Mouse (Mus musculus): ENCODE data around the gene Galnt13.
A peak's percentile ranks its signal among the peaks of the same experiment; 100 is the strongest.
"Not testable (repeated sequence)": the region's sequence is repeated elsewhere in the genome, so short reads cannot be mapped to it uniquely, and the experiment has no call there.

The Galnt13 gene

DNA sequence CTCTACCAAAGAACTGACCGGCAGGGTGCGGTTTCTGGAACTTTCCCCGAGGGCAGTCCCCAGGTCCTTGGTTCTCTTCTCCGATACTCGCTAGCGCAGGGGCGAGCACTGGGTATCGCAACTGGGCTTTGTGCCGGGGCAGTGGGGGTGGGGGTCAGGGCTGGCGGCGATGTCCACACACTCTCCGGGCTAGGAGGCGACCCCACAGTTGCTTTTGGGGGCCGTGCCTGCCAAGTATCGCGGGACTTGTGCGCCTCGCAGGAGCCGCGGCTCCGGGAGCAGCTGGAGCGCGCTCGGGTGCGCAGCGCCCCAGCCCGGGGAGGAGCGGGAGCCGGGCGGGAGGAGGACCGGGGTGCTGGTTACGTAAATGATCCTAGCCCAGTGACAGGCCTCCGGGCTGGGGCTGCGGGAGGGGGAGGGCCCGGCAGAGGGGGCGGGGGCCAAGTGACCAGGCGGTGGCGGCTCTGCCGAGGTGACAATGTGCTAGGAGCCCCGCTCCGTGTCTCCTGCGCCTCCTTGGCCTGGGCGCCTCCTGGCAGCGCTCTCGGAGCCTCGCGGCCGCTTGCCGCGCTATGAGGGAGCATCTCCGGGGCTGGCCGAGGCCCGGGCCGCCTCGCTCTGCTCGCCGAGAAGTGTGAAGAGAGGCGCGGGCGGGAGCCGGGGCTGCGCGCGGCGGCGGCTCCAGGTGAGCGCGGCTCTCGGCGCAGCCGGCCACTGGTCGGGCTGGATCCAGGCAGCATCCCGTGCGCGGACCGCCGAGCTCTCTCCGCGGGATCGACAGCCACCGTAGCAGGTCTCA is at the start of gene Galnt13:
Gene Galnt13, plus strand, starts transcription at position 381 of the 799 bp plus-strand sequence.
- peak; percentile 91 to 92 for DNase-seq

GRCm38 (mm10) chr2:54431060-54431459 is 5.1 kb upstream of the Galnt13 start:
- DNase-seq, result no peak

DNA sequence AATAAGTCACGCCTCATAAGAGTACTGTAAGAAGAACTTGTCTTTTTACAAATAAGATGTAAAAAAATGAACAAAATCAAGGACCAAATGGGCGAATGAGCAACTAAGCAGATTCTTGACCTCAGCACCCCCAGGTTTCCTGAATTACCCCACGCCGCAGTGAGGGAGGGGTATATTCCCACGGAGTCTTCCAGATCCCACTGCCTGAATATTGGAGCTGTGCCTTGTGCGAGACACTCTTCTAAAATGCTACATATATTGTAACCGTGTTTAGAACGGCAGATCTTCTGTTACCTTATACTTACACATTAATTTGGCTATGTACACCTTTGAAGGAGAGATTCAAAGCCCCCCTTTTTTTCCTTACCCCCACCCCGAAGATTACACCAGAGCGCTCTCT is 737 bp upstream of the Galnt13 start:
- DNase-seq, result peak; percentile 29 to 40

GRCm38 (mm10) chr2:54436736-54437500 is 801 bp downstream of the Galnt13 start:
- DNase-seq, result peak; percentile 77 to 78

DNA sequence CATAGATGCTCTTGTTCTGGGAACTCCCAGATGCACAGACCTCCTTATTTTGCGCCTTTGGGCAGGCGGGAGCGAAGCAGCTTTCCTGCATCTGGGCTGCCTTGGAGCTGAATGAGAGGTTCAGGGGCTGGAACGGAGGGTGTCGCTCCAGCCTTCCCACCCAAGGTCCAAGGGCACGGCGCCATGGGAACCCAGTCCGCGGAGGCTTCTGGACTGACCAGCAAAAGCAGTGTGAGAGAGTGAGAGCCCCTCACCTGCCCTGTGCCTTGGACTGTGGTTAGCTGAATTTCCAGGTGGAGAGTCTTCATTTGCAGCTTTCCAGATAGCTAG is 1.3 kb downstream of the Galnt13 start:
- DNase-seq, result peak; percentile 74 to 77

- peak; percentile 52 to 55 for DNase-seq
Observed at GRCm38 (mm10) chr2:54442734-54443500, 6.8 kb downstream of the Galnt13 start.

GRCm38 (mm10) chr2:54483426-54483825 is 47.3 kb downstream of the Galnt13 start:
- no peak for DNase-seq

DNA sequence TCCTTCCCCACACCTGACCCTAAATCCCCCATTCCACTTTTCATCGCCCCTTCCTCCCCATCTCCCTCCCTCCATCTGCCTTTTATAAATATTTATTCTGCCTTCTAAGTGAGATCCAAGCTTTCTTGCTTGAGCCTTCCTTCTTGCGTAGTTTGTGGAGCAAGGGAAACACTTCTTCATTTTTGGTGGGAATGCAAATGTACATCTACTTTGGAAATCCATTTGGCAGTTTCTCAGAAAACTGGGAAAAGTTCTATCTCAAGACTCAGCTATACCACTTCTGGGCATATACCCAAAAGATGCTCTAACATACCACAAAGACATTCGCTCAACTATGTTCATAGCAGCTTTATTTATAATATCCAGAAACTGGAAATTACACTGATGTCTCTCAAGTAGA is 86.9 kb downstream of the Galnt13 start:
- no peak for DNase-seq

GRCm38 (mm10) chr2:54527073-54527472 is 91.0 kb downstream of the Galnt13 start:
- DNase-seq, result no peak

GRCm38 (mm10) chr2:54558357-54559153 is 122.4 kb downstream of the Galnt13 start:
- peak; percentile 80 to 86 for DNase-seq

DNA sequence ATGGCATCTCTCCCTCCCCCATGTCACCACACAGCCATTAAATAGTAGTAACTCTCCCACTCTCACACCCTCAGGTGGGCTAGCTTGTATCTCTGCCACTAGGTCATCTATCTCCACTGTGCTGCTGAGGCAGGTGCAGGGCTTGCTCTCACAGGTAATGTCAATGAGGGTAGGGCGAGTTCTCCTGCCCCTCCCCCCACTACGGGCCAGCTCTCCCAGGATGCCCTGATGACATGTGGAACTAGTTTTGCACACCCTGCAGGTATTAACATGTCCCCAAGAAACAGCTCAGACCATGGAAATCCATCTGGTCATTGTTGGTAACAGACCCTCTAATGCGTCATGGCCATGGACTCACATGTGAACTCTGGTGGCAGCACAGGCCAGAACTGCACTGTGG is 129.0 kb downstream of the Galnt13 start:
- no peak for DNase-seq

- DNase-seq, result no peak
Observed at GRCm38 (mm10) chr2:54567186-54567585, 131.1 kb downstream of the Galnt13 start.

- no peak for DNase-seq
Observed at GRCm38 (mm10) chr2:54567632-54568031, 131.5 kb downstream of the Galnt13 start.

DNA sequence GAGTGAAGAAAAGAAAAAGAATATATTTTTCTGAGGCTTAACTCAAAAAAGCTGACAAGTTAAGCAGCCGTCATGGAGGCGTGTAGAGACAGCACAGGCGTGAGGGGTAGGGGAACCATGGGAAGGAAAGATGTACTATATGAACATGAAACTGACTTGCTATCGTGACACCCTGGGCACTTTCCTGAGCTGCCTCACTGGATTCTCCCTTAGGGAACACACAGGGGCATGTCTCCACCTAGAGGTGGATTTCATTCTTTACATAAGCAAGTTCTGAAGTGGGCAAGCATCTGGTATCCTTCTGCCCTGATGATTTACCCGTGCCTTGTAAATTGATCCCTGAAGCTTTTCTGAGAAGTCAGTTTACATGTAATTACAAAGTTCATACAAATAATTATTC is 277.7 kb downstream of the Galnt13 start:
- DNase-seq, result not testable (repeated sequence)

GRCm38 (mm10) chr2:54751232-54751631 is 315.1 kb downstream of the Galnt13 start:
- DNase-seq, result no peak

- DNase-seq, result peak in 1 of 2 experiments; percentile 2
Observed at GRCm38 (mm10) chr2:54759781-54760180, 323.7 kb downstream of the Galnt13 start.

DNA sequence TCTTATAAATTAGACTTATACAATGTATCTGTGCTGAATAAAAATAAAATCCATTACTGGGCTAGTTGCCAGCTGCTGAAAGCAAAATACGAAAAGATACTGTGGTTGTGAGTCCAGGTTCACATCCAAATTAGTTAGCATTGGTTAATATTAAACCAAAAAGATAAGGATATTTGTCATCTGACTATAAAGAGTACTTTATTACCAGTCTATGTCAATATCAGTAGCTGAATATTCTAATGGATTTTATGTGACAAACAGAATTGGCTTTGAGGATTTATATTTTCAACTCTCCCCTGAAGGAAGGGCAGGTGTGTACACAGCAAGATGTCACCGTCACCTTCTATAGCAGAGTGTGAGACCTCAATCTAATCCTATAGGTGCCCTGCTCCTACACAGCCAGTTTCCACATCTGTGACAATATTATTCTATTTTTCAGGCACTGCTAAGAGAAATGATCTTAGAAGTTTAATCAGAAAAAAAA is 342.7 kb downstream of the Galnt13 start:
- DNase-seq, result no peak

DNA sequence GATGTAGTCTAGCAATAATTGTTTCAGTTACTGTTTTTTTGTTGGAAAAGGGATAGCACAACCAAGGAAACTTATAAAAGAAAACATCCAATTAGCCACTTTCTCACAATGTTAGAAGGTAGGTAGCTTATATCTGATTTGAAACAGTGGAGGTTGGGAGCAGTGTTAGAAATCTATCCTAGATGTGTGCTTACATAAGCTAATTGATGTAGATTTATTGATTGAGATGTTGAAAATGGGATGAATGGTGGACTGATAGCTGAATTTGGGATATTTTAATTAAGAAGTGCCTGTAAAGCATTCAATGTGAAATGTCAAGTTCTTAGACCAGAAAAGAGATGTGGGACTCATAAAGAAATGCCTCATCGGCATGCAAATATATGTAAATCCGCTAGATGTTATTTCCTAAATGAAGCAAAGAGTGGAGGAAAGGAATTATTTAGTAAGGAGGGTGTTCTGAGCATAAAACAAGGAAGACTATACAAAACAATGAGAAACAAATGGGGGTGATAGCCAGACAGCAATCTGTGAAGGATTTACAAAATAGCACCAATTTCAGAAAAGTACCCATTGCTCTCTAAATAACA is 377.6 kb downstream of the Galnt13 start:
- DNase-seq, result no peak

- no peak for DNase-seq
Observed at GRCm38 (mm10) chr2:54841245-54841644, 405.1 kb downstream of the Galnt13 start.

DNA sequence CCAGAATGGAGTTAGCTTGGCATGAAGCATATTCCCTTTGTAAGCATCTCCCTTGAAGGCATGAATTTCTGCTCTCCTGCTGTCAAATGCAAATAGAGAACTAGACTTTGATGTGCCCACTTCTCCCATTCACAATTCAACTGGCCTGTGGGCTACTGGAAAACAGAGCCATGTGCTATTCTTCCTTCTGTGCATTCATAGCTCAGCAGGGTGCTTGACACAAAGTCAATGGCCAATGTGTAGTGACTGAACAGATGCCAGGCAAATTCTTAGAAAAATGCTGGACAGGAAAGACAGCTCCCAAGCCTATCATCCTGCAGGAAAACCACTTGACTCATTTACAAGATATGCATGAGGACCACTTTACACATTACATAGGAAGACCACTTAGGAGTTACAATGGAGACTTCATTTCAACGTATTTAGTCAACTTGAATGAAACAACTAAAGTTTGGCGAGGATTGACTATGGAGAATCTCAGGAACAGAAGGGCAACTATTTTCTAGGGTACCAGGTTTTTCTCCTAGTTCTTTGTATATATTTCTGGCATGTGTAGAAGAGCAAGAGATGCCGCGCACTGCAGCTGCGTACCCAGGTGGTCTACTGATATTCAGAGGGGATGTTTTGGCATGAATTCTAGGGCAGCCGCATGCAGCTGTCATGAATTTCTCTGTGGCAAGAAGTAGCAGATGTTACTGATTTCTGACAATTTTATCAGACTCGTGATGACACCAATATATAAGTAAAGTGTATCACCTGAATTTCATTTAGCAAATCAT is 470.4 kb downstream of the Galnt13 start:
- DNase-seq, result peak; percentile 66 to 74

GRCm38 (mm10) chr2:54915088-54915670 is 479.1 kb downstream of the Galnt13 start:
- no peak for DNase-seq

Measured in cerebellum, postnatal 10 days (tissue).